Mouse (Mus musculus) induced T-regulatory cell, adult 2 months (primary cell): ENCODE measurements around the gene BC051019.

ENCODE experiments used
- DNase-seq: peaks from one replicate; pipeline ENCODE4 v3.0.0-alpha.2; 2012; ENCODE audit warnings: low read depth

The BC051019 gene

DNA sequence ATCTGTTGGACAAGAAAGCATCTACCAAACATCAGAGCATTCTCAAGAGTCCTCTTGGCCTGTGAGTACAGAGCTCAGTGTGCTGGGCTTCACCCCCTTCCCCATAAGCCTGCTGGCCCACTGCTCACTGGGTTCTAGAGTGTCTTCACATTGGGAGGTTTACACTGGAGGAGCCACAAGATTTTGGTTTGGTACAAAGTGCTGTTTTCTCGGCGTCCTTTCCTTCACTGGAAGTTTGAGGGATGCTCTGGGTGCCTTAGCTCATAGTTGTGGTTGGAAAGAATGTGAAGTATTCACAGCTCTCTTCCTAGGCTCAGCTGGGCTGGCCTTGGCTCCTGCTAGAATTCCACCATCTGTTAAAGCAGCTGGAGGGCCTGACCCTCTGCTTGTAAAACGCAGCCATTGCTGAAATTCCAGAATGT is 14.7 kb downstream of the BC051019 start:
- no peak for DNase-seq

DNA sequence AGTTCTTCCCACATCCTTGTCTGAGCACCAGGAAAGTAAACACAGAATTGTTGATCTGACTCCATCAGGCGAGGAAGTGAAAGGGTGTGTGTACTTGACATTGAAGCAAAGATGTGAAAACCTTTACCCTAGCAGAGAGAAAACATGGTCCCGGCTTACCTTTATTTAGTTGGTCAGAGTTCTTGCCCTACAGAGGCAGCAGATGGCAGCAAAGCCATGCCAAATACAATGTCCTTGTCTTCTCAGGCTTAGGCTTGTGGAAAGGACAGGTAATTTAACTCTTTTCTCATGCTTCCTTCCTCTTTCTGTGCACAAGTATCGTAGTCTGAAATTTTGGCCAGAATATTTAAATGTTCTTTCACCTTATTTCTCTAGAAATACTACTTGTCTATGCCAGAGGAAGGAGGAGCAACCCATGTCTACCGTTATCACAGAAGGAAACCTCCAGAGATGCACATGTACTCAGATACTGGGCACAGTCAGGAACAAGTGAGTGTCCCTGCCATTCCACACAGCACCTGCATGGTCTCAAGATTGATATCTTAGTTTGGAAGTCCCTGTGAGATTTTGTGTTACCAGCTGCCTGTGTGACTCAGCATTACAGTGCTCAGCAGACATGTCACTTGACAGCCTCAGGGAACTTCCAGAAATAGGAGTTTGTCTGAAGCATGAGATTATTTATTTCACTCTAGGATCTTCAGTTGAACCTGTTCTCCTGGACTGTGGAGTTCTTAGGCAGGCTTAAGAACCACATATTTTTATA is 16.4 kb downstream of the BC051019 start:
- peak; percentile 77 for DNase-seq

DNA sequence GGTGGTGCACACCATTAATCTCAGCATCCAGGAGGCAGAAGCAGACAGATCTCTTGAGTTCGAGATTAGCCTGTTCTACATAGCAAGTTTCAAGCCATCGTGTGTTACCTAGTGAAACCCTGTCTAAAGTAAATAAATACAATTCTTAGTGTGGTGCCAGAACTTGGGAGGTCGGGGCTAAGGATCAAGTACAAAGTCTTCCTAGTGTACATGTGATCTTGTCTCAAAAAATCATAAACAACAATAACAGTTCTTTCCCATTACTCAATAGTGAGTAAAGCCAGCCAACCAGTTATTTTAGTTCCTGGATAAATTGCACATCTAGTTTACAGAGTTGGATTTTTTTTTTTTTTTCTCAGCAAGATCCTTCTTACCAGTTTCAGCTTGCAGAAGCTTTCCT is 19.2 kb downstream of the BC051019 start:
- no peak for DNase-seq

DNA sequence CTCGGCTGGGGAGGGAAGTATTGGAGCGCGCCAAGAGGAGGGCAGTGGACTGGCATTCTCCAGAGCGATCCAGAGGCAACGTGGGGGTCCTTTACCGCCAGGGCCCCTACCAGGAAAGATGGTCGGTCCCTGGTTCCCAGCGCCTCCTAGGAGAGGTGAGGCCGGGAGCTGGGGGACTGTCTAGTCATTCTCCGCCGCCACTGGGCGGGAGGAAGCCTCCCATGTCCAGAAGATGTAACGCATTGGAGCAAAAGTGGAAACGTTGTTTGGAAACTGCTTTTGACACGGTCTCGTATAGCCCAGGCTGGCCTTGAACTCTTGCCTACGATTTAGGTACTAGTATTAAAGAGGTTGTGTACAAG is 19.7 kb downstream of the BC051019 start:
- no peak for DNase-seq

DNA sequence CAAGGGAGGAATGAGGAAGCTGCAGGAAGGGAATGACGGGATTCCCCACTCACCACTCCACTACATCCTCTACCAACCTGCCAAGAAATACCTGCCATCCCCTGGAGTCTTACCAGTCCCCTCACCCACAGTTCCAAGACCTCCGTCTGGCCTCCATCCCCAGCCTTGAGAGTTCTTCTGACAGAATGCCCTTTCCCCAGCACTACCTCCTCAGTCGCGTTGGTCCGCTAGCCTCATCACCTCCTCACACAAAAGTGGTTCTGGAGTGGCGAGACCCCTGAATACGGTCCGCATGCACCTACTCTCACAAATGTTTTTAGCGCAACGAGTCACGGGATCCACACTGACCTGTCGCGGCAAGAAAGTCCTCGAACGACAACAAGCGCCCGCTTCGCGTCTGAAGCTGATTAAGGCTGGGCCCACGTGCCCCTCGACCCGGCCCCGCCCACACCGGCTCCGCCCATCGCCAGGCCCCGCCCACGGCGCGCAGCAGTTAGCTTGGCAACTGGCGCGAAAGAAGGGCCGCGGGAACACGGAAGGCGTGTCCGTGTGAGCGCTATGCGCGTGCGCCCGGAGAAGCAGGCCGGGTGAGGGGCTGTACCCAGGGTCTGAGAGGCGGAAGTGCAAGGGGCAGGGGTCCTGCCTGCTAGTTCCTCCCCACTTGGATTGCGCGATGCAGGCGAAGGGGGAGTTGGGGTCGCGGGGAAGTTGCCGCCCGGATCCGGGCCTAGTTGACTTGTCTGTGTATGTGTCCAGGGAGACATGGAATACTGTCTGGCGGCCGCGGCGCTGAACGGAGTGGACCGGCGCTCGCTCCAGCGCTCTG is 20.2 kb downstream of the BC051019 start, which contains the start of the genes St5 and Akip1:
Gene St5, minus strand, starts transcription at position 416 of the 826 bp plus-strand sequence.
Gene Akip1, plus strand, starts transcription at position 501 of the 826 bp plus-strand sequence.
- peak; percentile 95 for DNase-seq

DNA sequence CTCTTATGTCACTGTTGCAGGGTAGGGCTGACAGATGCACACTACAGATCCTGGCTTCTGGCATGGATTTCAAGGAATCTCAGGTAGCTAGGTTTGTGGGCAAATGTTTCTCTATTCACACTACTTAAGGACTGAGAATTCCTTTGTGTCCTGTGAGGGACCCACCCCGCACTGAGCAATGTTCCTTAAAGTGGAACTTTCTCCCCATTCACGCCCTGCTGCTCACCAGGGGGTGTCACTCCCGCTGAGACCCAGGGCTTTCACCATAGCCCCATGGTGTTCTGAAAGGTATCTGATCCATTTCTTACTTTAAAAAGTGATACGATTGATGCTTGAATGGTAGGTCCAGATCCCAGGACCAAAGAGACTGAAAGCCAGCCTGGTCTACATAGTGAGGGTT is 20.9 kb downstream of the BC051019 start:
- no peak for DNase-seq

DNA sequence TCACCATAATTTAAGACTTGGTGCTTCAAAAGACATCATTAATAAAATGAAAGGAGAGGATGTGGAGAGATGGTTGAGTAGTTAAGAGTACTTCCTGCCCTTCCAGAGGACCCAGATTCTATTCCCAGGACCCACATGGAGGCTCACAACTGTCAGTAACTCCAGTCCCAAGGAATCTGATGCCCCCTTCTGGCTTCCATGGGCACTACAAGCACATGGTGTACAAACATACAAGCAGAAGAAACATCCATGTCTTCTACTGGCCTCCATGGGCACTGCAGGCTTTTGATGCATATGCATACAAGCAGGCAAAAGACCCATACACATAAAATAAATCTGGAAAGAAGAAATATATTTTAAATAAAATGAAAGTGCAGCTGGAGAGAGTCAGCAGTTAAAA is 23.4 kb downstream of the BC051019 start:
- peak; percentile 35 for DNase-seq

DNA sequence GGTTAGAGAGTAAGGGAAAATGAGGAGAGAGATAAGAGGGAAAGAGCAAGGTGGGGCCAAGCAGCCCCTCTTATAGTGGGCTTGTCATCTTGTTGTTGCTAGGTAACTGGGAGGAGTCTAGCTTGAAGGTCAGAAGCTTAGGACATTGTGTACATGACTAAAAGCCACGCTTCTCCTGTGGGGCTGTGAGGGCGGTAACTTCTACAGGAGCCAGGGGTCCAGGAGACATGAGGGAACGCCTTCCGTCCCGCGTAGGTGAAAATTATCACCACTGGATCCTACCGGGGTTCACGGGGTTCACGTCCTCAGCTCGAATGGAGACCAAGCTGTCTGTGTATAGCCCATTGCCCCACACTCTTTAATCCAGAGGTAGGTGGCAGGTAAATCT is 28.3 kb downstream of the BC051019 start:
- no peak for DNase-seq

DNA sequence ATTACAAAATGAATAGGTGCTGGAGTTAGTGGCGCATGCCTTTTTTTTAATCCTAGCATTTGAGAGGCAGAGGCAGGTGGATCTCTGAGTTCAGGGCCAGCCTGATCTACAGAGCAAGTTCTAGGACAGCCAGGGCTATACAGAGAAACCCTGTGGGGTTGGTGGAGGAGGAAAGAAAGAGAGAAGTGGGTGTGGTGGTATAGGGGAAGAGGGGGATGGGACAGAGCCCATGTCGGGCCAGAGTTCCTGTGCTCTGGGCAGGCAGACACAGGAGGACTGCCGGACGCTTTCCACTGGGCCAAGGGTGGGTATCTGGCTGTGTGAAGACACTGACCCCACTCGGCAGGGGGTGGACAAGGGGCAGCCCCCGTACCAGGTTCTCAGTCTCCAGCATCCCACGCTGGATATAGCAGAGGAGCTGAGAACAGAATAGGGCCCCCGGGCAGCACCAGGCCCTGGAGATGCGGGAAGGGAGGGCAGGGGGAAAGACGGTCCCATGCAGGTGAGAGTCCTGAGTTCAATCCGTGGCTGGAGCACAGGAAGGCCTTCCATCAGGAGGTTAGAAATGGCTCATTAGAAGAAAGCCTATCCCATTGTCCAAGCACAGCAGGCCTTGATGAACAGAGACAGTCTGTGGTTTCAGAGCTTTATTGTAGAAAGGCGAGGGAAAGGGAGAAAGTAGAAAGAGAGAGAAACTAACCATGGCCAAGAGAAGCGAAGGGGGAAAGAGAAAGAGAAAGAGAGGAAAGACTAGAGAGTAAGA is 28.9 kb downstream of the BC051019 start:
- DNase-seq, result no peak

DNA sequence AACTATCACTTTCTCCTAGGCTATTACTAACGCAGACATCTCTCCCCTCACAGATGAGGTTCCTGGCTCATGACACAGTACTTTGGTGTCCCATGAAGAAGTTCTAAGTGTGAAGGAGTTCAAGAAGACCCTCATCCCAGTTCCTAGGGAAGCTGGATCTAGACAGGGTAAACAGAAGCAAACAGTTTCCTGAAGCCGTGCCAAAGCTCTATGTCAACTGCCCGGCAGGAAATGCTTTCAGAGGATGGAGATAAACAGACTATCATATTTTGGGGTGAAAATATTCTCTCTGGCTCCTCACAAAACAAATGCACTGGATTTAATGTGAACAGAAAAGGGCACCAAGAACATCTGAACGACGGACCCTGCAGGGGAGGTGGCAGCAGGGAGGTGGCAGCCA is 32.7 kb downstream of the BC051019 start:
- DNase-seq, result no peak

DNA sequence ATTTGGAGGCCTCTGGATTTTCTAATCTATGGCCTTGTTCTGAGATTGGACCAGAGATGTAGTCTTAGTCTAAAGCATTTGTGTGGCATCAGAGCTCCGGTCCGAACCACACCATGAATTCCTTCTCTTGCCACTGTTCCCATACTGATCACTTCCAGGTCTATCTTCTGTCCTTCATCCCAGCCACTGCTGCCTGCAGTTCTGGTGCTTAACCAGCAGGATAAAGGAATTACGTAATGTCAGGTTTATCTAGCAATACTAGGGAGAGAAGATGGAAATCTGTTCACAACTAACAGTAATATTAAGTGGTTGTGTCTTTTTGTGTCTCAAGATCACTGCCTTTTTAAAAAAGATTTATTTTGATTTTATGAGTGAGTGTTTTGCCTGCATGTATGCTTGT is 33.5 kb downstream of the BC051019 start:
- no peak for DNase-seq

DNA sequence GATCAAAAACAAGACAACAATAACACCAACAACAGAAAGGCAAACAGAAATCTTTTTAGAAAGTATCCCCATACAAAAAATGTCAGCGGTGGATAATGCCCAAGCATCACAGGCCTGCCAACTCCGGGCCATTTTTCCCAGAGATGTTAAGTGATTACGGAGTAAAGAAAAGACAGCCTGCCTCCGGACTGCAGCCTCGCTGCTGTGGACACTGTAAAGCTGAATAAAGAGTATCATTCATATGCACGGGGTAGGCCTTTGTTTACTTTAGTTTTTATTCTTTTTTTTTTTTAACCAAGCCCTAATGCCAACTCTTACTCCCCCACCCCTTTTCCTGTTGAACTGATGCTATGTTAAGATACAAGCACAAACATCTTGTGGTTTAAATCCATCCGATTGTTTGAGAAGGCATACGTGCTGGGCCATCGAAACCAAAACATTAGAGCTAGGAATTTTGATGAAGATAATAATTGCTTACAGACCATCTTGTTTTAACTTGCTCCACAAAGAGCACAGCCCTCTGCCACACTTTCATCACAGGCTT is 37.0 kb downstream of the BC051019 start:
- no peak for DNase-seq

DNA sequence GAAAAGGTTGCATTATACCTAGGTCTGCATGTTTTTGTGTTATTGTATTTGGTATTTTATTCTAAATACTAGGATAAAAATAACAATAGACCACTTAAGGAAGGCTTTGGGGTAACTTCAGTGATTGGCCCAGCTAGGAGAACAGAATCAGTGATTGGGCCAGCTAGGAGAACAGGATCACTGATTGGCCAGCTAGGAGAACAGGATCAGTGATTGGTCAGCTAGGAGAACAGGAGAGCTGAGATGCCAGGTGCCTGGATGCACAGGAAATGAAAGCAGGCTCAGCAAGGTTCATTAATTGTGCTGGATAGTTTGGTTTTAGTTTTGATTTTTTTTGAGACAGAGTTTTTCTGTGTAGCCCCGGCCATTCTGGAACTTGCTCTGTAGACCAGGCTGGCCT is 42.8 kb downstream of the BC051019 start:
- no peak for DNase-seq

DNA sequence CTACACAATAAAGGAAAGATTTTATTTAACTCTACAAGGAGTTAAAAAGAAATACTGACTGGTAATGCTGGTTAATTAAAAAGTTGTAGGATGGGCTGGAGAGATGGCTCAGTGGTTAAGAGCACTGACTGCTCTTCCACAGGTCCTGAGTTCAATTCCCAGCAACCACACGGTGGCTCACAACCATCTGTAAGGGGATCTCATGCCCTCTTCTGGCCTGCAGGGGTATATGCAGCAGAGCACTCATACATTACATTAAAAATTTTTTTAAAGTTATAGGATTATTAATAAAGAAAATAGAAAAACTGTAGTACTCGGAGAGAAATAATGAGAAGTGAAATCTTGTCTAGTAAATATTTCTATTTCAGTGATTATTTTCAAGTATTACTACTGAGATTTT is 43.4 kb downstream of the BC051019 start:
- DNase-seq, result no peak

DNA sequence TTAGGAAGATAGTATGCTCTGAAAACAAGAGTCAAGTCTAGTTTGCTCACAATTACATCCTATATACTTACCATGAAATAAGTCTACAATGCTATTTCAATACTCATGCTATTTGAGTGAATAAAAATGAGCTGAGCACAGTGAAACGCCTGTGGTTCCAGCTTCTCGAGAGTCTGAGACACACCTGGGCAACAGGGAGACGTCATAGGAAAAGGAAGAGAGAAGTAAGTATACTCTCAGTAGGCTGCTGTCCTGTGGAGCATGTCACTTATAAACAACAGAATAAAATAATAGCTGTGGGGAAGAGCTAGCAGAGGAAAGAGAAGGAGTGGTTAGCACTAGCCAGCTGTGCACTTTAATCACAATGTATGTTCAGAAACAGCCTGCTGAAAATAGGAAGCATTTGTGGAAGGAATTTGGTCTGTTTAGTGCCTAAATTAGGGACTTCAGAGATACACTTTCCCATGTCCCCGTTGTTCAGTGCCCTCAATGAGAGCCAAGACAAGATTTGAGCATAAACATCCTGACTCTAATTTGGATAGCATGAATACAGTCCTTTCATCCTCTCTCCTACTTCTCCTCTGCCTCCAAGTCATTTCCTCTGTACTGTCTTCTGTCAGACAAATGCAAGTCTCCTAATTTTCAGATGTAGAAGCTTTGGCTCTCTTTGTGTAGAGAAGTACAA is 48.6 kb downstream of the BC051019 start:
- no peak for DNase-seq

DNA sequence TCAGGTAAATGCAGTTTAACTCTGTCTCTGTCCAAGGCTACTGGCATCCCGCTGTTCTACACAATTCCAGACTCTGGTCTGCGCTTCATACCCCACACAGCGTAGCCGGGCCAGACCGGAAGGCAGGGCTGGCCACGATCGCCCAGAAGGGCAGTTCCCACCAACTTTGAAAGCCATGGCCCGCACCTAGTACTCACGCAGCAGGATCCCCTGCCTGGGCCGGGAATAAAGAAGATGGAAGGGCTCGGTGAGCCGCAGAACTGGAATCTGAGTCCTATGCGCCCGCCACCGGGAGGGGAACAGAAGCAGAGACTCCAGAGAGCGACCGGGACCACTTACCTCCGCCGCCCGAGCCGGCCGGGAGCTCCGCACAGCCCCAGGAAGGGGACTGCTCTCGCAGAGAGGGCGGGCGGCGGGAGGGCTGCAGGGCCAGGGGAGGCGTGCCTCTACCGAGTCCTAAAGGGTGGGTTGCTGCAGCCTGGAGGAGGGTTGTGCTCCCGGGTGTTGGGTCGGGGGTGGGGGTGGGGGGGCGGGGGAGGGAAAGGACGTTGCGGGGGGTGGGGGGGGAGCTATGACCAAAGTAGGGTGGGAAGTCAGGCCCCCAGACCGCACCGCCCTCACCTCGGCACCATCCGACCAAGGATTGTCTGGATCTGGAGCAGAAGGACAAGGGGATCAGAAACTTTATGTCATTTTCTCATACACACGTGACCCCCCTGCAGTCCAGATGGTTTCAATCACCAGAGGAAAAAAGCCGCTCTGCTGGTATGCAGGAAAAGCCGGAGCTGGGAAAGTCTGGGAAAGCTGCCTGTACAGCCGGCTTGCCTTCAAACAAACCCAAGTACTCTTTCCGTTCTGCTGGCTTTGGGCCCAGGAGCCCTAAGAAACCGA is 51.8 kb downstream of the BC051019 start:
- DNase-seq, result no peak

DNA sequence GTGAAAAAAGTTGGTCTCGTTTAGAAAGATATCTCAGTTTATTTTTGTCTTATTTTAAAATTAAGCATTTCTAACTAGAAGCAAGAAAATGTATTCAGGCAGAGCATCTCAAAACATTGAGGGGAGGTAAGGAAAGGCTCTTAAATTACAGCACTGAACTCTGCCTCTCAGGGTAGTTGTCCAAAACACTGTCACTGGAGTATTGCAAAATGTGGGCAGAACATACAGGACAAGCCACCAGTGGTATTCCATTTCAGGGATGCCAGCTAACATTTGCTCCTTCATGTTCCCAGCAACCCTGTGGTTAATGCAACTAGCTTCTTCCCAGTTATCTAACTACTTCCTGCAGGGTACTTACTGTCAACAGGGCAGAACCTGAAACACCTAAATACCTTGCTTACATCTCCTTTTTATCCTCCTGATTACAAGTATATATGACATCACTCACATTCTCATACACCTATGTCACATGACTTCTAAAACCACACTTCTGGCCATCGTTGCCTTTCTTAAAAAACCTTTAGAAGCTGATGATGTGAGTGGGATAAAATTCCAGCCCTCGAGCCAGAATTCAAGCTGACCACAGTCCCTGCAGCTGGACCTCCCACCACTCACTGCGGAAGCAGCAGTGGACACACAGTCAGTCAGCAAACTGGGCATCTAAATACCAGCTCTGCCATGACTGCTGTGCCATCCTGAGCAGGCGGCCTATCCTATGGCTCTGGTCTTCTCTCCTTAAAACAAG is 54.1 kb downstream of the BC051019 start:
- no peak for DNase-seq

DNA sequence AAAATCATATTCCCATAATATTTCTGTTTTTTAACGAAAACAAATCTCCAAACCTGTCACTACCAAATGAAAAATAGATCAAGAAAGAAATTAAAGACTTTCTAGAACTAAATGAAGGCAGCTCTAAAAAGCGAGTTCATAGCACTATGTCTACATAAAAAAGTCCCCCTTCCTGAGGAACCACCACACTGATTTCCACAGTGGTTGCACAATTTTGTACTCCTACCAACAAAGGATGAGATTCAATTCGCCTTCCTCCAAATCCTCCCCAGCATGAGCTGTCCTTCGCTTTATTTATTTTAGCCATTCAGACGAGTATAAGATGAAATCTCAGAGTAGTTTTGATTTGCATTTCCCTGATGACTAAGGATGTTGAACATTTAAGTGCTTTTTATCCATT is 57.0 kb downstream of the BC051019 start:
- no peak for DNase-seq

DNA sequence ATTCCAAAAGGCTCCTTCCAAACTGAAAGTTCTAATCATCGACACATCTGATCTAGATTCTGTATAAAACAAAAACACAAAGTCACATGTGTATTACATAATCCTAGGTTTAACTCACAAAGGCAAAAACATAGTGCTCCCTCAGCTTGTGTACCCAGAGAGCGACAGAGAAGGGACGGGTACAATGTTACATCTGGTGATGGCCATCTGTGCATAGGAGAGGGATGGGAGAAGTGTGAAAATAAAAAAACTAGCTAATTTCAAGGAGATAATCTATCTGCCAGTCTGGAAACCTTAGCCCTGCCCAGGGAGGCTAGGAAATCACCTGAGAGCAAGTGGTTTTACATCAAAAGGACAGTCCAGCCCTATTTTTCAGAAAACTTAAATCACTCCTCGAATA is 61.0 kb downstream of the BC051019 start:
- no peak for DNase-seq
